Mouse (Mus musculus): ENCODE data around the gene Tbc1d22a. TPM values are rescaled to one million over a fixed set of nuclear protein-coding genes. Genes with fewer than 3 reads are reported as not detected.

Gene Tbc1d22a
- polyA plus RNA-seq, 1 experiment from 2014 or later, result 15.3 TPM

DNA sequence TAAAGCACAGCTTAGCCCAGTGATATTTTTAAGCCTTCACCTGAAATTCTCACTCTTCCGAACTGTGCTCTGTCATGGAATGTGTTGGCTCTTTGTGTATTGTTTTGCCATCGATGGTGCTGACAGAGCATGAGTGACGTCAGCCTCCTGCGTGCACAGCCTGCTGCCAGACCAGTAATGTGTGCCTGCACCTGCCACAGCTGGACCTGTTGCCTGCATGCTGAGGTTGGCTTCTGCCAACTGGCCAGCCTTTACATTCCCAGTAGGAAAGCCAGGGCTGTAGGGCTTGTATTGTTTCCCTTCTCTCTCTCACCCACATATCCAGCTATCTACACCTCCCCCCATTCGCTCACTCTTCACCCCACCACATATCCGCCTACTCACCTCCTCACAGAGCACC, 262.2 kb downstream of the Tbc1d22a start:
- no peak for TF ChIP-seq CTCF (IDR thresholded peaks at IDR 0.05; ENCODE audit: low read depth)
- Histone ChIP-seq H3K4me1 (replicated peaks; ENCODE audit: control insufficient read depth, insufficient read depth, low read length) (peaks cover 7% of the 10 kb centered on the region), H3K27ac (ENCODE audit: low read depth, low read length) (no peak overlapping the region), H3K9ac (ENCODE audit: low read depth, low read length) (no peak overlapping the region), H3K4me3 (ENCODE audit: low read depth, low read length) (no peak overlapping the region), H3K9me3 (ENCODE audit: control insufficient read depth) (no peaks in the 10 kb centered on the region), H3K4me2 (replicated peaks; ENCODE audit: low read depth) (no peak overlapping the region), H3K27me3 (replicated peaks; ENCODE audit: control insufficient read depth, insufficient read depth, low read length) (no peaks in the 10 kb centered on the region), H3K36me3 (ENCODE audit: control insufficient read depth, insufficient read depth) (peaks cover 3% of the 10 kb centered on the region; the same call in 1 of the 2 replicates)
- WGBS, result 81% methylated on average over 6 of the region's 6 CpGs
- no peak for ATAC-seq

DNA sequence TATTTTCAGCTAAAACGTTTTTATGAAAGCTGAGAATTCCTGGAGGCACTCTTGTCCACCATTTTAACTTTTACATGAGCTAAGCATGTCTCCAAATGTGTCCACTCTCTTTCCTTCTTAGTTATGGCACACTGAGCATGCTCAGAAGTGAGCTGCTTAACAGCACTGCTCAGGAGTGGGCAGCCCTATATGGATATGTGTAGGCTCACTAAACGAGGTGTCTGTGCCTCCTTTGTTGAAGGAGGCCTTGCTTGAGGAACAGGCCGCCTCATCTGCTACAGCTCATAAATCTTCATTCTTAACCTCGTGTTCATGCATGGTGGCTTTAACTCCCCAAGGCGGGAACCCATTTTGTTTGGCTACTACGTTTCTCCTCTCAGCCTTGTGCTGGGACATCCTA, 262.8 kb downstream of the Tbc1d22a start:
- Histone ChIP-seq H3K9me3 (ENCODE audit: control insufficient read depth) (no peaks in the 10 kb centered on the region), H3K36me3 (ENCODE audit: control insufficient read depth, insufficient read depth) (peaks cover 3% of the 10 kb centered on the region; the same call in 1 of the 2 replicates), H3K4me2 (replicated peaks; ENCODE audit: low read depth) (no peak overlapping the region), H3K4me1 (replicated peaks; ENCODE audit: control insufficient read depth, insufficient read depth, low read length) (peaks cover 7% of the 10 kb centered on the region), H3K4me3 (ENCODE audit: low read depth, low read length) (no peak overlapping the region), H3K27ac (ENCODE audit: low read depth, low read length) (no peak overlapping the region), H3K9ac (ENCODE audit: low read depth, low read length) (no peak overlapping the region), H3K27me3 (replicated peaks; ENCODE audit: control insufficient read depth, insufficient read depth, low read length) (no peaks in the 10 kb centered on the region)
- no peak for TF ChIP-seq CTCF (IDR thresholded peaks at IDR 0.05; ENCODE audit: low read depth)
- WGBS, result 55% methylated on average over 6 of the region's 6 CpGs
- no peak for ATAC-seq

DNA sequence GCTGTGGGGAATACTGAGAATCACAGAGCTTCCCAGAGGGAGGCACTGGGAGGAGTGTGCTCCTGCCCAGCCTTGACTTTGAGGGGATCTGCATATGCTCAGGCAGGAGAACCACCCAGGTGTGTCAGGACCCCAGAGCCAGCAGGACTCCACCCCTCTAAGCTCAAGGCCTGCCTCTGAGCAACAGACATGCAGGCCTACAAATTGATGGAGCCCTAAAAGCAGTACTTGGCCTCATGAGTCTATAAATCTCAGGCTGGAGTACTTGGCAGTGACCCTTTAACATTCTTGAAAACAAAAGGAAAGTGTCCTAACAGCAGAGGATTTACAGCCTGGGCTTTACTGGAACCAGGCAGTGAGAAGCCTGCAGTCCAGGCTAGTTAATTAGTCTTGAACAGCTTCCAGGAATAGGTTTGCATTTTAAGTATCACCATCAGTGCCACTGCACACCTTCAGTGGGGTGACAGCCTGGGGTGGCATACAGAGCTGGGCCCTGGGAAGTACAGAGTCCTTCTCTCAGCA, 263.3 kb downstream of the Tbc1d22a start:
- Histone ChIP-seq H3K9me3 (ENCODE audit: control insufficient read depth) (no peaks in the 10 kb centered on the region), H3K9ac (ENCODE audit: low read depth, low read length) (no peak overlapping the region), H3K36me3 (ENCODE audit: control insufficient read depth, insufficient read depth) (peaks cover 3% of the 10 kb centered on the region; the same call in 1 of the 2 replicates), H3K27me3 (replicated peaks; ENCODE audit: control insufficient read depth, insufficient read depth, low read length) (no peaks in the 10 kb centered on the region), H3K4me3 (ENCODE audit: low read depth, low read length) (no peak overlapping the region), H3K27ac (ENCODE audit: low read depth, low read length) (no peak overlapping the region), H3K4me2 (replicated peaks; ENCODE audit: low read depth) (no peak overlapping the region), H3K4me1 (replicated peaks; ENCODE audit: control insufficient read depth, insufficient read depth, low read length) (peaks cover 7% of the 10 kb centered on the region)
- TF ChIP-seq CTCF (IDR thresholded peaks at IDR 0.05; ENCODE audit: low read depth), result no peak
- no peak for ATAC-seq

DNA sequence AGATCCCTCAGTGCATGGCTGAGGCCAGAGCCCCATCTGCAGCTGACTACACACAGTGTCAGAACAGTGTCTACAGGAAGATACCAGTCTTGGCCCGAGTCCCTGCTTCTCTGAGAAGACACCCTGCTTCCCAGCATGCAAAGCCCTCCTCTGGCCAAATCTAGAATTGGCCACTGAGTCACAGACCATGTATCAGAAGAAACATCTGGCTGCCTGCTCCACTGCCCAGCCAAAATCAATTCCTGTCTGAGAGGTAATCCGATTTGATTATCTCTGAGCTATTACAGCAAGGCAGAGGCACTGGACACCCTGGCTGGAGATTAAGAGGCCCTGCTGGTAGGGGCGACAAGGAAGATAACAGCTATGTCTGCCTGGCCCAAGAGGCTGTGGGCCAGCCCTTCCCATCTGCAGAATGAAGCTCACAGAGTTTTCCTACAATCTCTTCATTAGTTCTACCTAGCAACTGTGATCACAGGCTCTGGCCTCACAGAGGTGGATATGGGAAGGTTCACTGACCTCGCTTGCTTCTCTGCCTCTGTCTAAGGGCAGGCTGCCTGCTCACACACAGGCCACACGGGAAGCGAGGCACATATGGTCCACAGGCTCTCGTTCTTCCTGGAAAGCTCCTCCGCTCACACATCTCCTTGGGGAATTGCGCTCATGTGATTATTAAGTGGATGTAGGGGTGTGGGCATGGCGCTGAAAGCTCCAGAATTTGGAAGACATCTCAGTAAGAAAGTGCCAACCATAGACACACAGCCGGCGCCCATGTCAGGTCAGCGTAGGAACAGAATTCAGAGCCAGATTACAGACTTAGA, 264.6 kb downstream of the Tbc1d22a start:
- WGBS, result 68% methylated on average over 13 of the region's 13 CpGs
- Histone ChIP-seq H3K27ac (ENCODE audit: low read depth, low read length) (no peak overlapping the region), H3K9ac (ENCODE audit: low read depth, low read length) (no peak overlapping the region), H3K27me3 (replicated peaks; ENCODE audit: control insufficient read depth, insufficient read depth, low read length) (no peaks in the 10 kb centered on the region), H3K4me2 (replicated peaks; ENCODE audit: low read depth) (no peak overlapping the region), H3K4me1 (replicated peaks; ENCODE audit: control insufficient read depth, insufficient read depth, low read length) (peaks cover 7% of the 10 kb centered on the region), H3K36me3 (ENCODE audit: control insufficient read depth, insufficient read depth) (peaks cover 3% of the 10 kb centered on the region; the same call in 1 of the 2 replicates), H3K4me3 (ENCODE audit: low read depth, low read length) (no peak overlapping the region), H3K9me3 (ENCODE audit: control insufficient read depth) (no peaks in the 10 kb centered on the region)
- no peak for ATAC-seq
- no peak; the same call in 1 of the 2 replicates for TF ChIP-seq CTCF (IDR thresholded peaks at IDR 0.05; ENCODE audit: low read depth)

DNA sequence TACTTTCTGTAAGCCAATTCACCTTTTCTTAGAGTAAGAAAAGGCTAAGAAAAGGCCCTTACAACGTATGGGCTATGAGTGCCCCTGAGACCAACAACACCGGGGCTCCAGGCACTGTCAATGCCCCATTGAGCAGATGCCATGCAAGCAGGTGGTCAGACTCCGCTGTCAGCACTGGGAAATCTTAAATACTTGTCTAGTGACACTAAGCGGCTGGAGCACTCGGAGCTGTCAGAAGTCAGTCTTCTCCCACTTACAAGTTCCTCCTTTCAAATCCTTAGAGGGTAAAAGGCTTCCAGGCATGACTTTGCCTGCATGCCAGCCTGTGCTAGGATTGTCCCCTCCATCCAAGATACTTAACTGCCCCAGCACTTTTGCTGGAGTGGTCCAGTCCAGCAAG, 268.1 kb downstream of the Tbc1d22a start:
- ATAC-seq, result no peak
- Histone ChIP-seq H3K4me1 (replicated peaks; ENCODE audit: control insufficient read depth, insufficient read depth, low read length) (peaks cover 7% of the 10 kb centered on the region), H3K36me3 (ENCODE audit: control insufficient read depth, insufficient read depth) (peaks cover 3% of the 10 kb centered on the region; the same call in 1 of the 2 replicates), H3K9ac (ENCODE audit: low read depth, low read length) (no peak overlapping the region), H3K27me3 (replicated peaks; ENCODE audit: control insufficient read depth, insufficient read depth, low read length) (no peaks in the 10 kb centered on the region), H3K9me3 (ENCODE audit: control insufficient read depth) (no peaks in the 10 kb centered on the region), H3K27ac (ENCODE audit: low read depth, low read length) (no peak overlapping the region), H3K4me2 (replicated peaks; ENCODE audit: low read depth) (no peak overlapping the region), H3K4me3 (ENCODE audit: low read depth, low read length) (no peak overlapping the region)
- 89% methylated on average over 5 of the region's 5 CpGs for WGBS
- TF ChIP-seq CTCF (IDR thresholded peaks at IDR 0.05; ENCODE audit: low read depth), result no peak

DNA sequence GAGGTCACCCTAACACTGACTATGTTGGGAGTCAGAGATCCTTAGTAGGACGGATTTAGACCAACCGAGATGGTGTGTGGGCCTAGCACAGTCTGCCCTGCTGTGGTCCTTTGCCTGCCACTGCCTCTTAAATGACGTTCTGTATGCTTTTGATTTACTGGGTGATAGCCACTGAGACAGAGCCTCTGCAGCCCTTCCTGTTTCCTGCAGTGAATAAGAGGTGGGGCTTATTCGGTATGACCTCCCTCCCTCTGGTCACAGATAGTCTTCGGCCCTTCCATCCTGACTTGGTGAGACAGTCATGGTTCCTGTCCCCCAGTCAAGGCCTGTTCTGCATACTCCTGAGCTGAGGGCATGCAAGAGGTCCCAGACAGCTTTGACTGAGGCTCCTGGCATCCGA, 271.6 kb downstream of the Tbc1d22a start:
- H3K4me3 ChIP-seq (ENCODE audit: low read depth, low read length), result no peak overlapping the region
- H3K27ac ChIP-seq (ENCODE audit: low read depth, low read length), result no peak overlapping the region
- H3K27me3 ChIP-seq (replicated peaks; ENCODE audit: control insufficient read depth, insufficient read depth, low read length), result no peaks in the 10 kb centered on the region
- H3K9ac ChIP-seq (ENCODE audit: low read depth, low read length), result no peak overlapping the region
- no peak overlapping the region for H3K4me2 ChIP-seq (replicated peaks; ENCODE audit: low read depth)
- 60% methylated on average over 6 of the region's 6 CpGs for WGBS
- H3K9me3 ChIP-seq (ENCODE audit: control insufficient read depth), result no peaks in the 10 kb centered on the region
- TF ChIP-seq CTCF (IDR thresholded peaks at IDR 0.05; ENCODE audit: low read depth), result no peak
- H3K36me3 ChIP-seq (ENCODE audit: control insufficient read depth, insufficient read depth), result 0 out of 2 replicates have a peak, but pooled peaks cover under 1% of the 10 kb centered on the region
- no peak for ATAC-seq
- no peaks in the 10 kb centered on the region for H3K4me1 ChIP-seq (replicated peaks; ENCODE audit: control insufficient read depth, insufficient read depth, low read length)

All from intestine, postnatal 0 days (tissue).